Mouse (Mus musculus): ENCODE data around the gene Siglec1. TPM values are rescaled to one million over a fixed set of nuclear protein-coding genes. Genes with fewer than 3 reads are reported as not detected.

Gene Siglec1
- polyA plus RNA-seq, 1 experiment from 2014 or later, result 0.25 TPM

GRCm38 (mm10) chr2:131025230-131025629, 61.3 kb downstream of the Siglec1 start:
- Histone ChIP-seq H3K4me1 (ENCODE audit: control insufficient read depth, insufficient read depth, low read length) (no peaks in the 10 kb centered on the region), H3K9ac (ENCODE audit: low read length) (no peak overlapping the region), H3K4me2 (ENCODE audit: low read length) (no peak overlapping the region), H3K27me3 (replicated peaks; ENCODE audit: control insufficient read depth, insufficient read depth, low read length) (no peaks in the 10 kb centered on the region), H3K9me3 (replicated peaks; ENCODE audit: control insufficient read depth, low read length) (no peaks in the 10 kb centered on the region), H3K4me3 (ENCODE audit: low read depth, low read length) (no peak overlapping the region), H3K36me3 (ENCODE audit: control insufficient read depth, insufficient read depth, low read length) (peaks cover 43% of the 10 kb centered on the region), H3K27ac (ENCODE audit: low read depth, low read length) (no peak overlapping the region)
- 94% methylated on average over 2 of the region's 2 CpGs for WGBS
- DNase-seq (ENCODE audit: low spot score) (no peak), ATAC-seq (no peak)

Small RNAs within 50 kb of the gene (microRNA-seq; reads per million reads assigned to microRNA genes)
- not detected for gene Mir6973b

Other genes with a start within 250 kb of the Siglec1 start
- 55.1 and 78.3 TPM in 2 replicates for gene 4930402H24Rik, start 180.4 kb downstream of the Siglec1 start, polyA plus RNA-seq (2014; fragmentation: Nextera tagmentation; extraction: Ambion mirVana)
- 11.3 and 14.3 TPM in 2 replicates for gene Atrn, start 180.3 kb downstream of the Siglec1 start, polyA plus RNA-seq (2014; fragmentation: Nextera tagmentation; extraction: Ambion mirVana)
- gene Gfra4, start 43.7 kb downstream of the Siglec1 start, polyA plus RNA-seq (2014; fragmentation: Nextera tagmentation; extraction: Ambion mirVana), result 30.6 and 33.6 TPM in 2 replicates
- 0.52 and 0.79 TPM in 2 replicates for gene Adam33, start 23.0 kb downstream of the Siglec1 start, polyA plus RNA-seq (2014; fragmentation: Nextera tagmentation; extraction: Ambion mirVana)
- 1.6 and 1.8 TPM in 2 replicates for gene Hspa12b, start 40.5 kb upstream of the Siglec1 start, polyA plus RNA-seq (2014; fragmentation: Nextera tagmentation; extraction: Ambion mirVana)
- gene Gm11037, start 46.7 kb upstream of the Siglec1 start, polyA plus RNA-seq (2014; fragmentation: Nextera tagmentation; extraction: Ambion mirVana), result not detected in 2 replicates
- gene 1700037H04Rik, start 73.3 kb upstream of the Siglec1 start, polyA plus RNA-seq (2014; fragmentation: Nextera tagmentation; extraction: Ambion mirVana), result 110 and 112 TPM in 2 replicates
- gene Cenpb, start 93.3 kb upstream of the Siglec1 start, polyA plus RNA-seq (2014; fragmentation: Nextera tagmentation; extraction: Ambion mirVana), result 9.3 and 9.7 TPM in 2 replicates
- 30.0 and 32.0 TPM in 2 replicates for gene Cdc25b, start 100.2 kb upstream of the Siglec1 start, polyA plus RNA-seq (2014; fragmentation: Nextera tagmentation; extraction: Ambion mirVana)
- gene Spef1, start 100.5 kb upstream of the Siglec1 start, polyA plus RNA-seq (2014; fragmentation: Nextera tagmentation; extraction: Ambion mirVana), result 10.1 and 11.8 TPM in 2 replicates
- gene Ap5s1, start 120.3 kb upstream of the Siglec1 start, polyA plus RNA-seq (2014; fragmentation: Nextera tagmentation; extraction: Ambion mirVana), result 29.9 and 30.3 TPM in 2 replicates
- 6.5 and 6.6 TPM in 2 replicates for gene Mavs, start 147.3 kb upstream of the Siglec1 start, polyA plus RNA-seq (2014; fragmentation: Nextera tagmentation; extraction: Ambion mirVana)
- 29.4 and 34.4 TPM in 2 replicates for gene Pank2, start 175.7 kb upstream of the Siglec1 start, polyA plus RNA-seq (2014; fragmentation: Nextera tagmentation; extraction: Ambion mirVana)

Data from forebrain, embryonic 14.5 days (tissue).